Comparison of ENCODE assay signal across 8 mouse cellular contexts in the genomic region with DNA sequence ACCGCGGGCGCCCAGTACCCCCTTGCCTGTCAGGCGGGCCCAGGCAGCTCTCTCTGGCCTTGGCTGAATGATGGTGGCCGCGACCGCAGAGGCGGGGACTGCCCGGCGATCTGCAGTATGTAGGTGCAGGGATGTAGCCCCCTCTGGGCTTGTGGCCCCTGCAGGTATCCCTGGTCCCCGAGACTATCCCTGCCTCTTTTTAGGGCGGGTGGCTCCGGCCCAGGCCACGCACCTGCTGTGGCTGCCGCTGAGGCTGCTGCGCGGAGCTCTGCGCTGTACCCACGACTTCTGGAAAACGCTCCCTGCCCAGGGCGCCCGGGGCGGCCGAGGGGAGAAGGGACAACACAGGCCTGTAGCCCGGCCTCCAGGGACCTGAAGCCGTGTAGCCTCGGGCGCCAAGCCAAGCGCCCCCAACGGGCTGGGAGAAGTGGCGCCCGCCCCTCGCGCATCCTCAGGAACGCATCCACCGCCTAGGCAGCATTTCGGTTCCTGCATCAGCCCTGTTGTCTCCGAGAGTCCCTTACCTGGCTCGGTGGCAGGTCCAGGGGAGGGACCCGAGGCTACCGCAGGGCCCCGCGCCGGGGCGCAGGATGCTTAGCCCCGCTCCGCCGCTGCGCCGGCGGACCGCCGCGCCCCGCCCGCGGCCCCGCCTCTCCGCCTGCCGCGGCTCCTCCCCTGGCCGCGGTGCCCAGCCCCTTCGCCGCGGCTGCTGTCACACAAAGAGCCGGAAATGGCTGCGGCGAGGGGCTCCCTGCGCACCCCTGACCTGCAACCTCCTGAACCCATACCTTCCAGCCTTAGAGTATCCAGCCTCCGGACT. TPM values are rescaled to one million over a fixed set of nuclear protein-coding genes. Genes with fewer than 3 reads are reported as not detected.
A peak's percentile ranks its signal among the peaks of the same experiment; 100 is the strongest.
DNase-seq lines count a peak whose midpoint lies in the region; TF ChIP-seq lines count a peak whose summit lies in the region.

No protein-coding gene starts in this region.

- no peak for TF ChIP-seq CTCF in embryonic fibroblast, embryonic 13.5 days (IDR thresholded peaks at IDR 0.05; ENCODE audit: borderline replicate concordance, insufficient read depth, low read length)

- H3K27ac ChIP-seq in embryonic fibroblast, embryonic 13.5 days (ENCODE audit: insufficient read depth, low read length): no peak overlapping the region

- DNase-seq in ES-CJ7 (ENCODE audit: low read depth, low spot score) (peak; percentile 38), adipocyte (ENCODE audit: low spot score) (no peak)
- DNase-seq in brain, adult 2 months (ENCODE audit: low read depth, low spot score): peak; percentile 78
- peak; percentile 43 for DNase-seq in heart, postnatal 4 days
- DNase-seq in layer of hippocampus, postnatal 25 days (ENCODE audit: extremely low spot score in 1 of 2, low spot score in 1 of 2): peak; percentile 64 to 73
- peak; percentile 35 for DNase-seq in lung, postnatal 25 days (ENCODE audit: low spot score)
- DNase-seq in right cerebral cortex, adult 2 months (ENCODE audit: low spot score in 2 of 2): peak; percentile 58 to 64

- no peaks in the 10 kb centered on the region for H3K4me1 ChIP-seq in embryonic fibroblast, embryonic 13.5 days (ENCODE audit: control insufficient read depth, insufficient read depth, low read length)

- TF ChIP-seq POLR2A in embryonic fibroblast, embryonic 13.5 days (IDR thresholded peaks at IDR 0.05; ENCODE audit: low read depth, low read length): no peak

- H3K4me3 ChIP-seq in embryonic fibroblast, embryonic 13.5 days (ENCODE audit: insufficient read depth, low read length): peak overlapping the region; percentile 54

RNA-seq across cellular contexts. Expression of a gene that starts 0.7 kb away (rescaled TPM):
- polyA plus RNA-seq in embryonic fibroblast, embryonic 13.5 days (2011; ENCODE audit: insufficient read length, low read depth, missing spikeins): 0.92 and 1.0 TPM in 2 replicates
- total RNA-seq in heart, postnatal 4 days (2021): 10 to 100 TPM; 14.8 to 15.3 TPM
- 100 to 1,000 TPM; 483 to 493 TPM for total RNA-seq in layer of hippocampus, postnatal 25 days (2021)

Comparison
In these comparisons a context has a peak if more than half of its experiments do, and no peak if none do; other contexts are left out.
1. RNA of a gene that starts 0.7 kb away (total RNA-seq): 483 to 493 TPM in layer of hippocampus, postnatal 25 days; 14.8 to 15.3 TPM in heart, postnatal 4 days; every median in the first group is over 10 times any median in the second.